Mouse (Mus musculus): ENCODE data around the gene Farp2.

DNA sequence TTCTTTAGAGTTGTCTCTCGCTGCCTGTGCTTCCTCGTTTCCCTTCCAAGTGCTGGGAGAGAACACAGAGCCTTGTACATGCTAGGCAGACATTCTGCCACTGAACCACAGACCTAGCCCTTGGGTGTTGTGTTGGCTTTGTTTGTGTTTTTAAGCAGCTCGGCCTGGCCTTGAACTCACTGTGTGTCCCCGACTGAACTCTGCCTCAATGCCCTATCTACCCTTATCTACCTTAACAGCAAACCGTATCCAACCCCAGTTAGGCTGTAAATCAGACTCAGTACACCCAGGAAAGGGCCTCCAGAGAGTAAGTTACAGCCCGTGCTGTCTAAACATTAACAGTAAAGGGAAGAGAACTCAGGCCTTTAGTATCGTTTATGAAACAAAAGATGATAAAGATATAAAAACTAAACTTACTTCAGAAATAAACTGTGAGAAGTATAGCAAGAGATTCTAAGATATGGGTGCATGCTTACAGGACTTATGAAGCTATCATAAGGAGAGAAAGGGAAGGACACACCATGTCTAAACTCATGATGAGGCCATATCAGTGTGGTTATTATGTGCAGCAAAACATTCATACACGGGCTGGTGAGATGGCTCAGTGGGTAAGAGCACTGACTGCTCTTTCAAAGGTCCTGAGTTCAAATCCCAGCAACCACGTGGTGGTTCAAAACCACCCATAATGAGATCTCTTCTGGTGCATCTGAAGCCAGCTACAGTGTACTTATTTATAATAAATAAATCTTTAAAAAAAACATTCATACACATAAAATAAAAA is 56.0 kb downstream of the Farp2 start:
- TF ChIP-seq POLR2A (IDR thresholded peaks at IDR 0.05; ENCODE audit: borderline replicate concordance, extremely low read depth, low read depth, low read length) (no peak), CTCF (IDR thresholded peaks at IDR 0.05; ENCODE audit: insufficient read depth, low read length) (no peak)
